Mouse (Mus musculus): ENCODE results near the gene Spock1. TPM values are rescaled to one million over a fixed set of nuclear protein-coding genes. Genes with fewer than 3 reads are reported as not detected.

Spock1 gene
- total RNA-seq (2021), result 100 to 1,000 TPM; 269 to 303 TPM

- intact Hi-C loops (cut with DNase I), result loop anchor here (2.0 to 10.0 kb wide), 5 partner anchors 126 to 627 kb away; no protein-coding TSS in a partner anchor
- peak; percentile 93 to 94 for DNase-seq (ENCODE audit: low spot score in 2 of 2)
Observed at GRCm38 (mm10) chr13:57908266-57908582, at the start of gene Spock1. Spock1 (minus strand) TSS chr13:57908332.

GRCm38 (mm10) chr13:57950091-57950490 is 42.0 kb upstream of the Spock1 start:
- DNase-seq (ENCODE audit: low spot score in 2 of 2), result peak; percentile 66 to 73
- intact Hi-C loops (cut with DNase I), result no loop called here

- intact Hi-C loops (cut with DNase I), result no loop called here
- no peak for DNase-seq (ENCODE audit: low spot score in 2 of 2)
Observed at GRCm38 (mm10) chr13:57949513-57949912, 41.4 kb upstream of the Spock1 start.

GRCm38 (mm10) chr13:57945197-57945596 is 37.1 kb upstream of the Spock1 start:
- DNase-seq (ENCODE audit: low spot score in 2 of 2), result no peak
- intact Hi-C loops (cut with DNase I), result no loop called here

- intact Hi-C loops (cut with DNase I), result no loop called here
- no peak for DNase-seq (ENCODE audit: low spot score in 2 of 2)
Observed at GRCm38 (mm10) chr13:57944434-57944833, 36.3 kb upstream of the Spock1 start.

GRCm38 (mm10) chr13:57943900-57944299 is 35.8 kb upstream of the Spock1 start:
- DNase-seq (ENCODE audit: low spot score in 2 of 2), result no peak
- intact Hi-C loops (cut with DNase I), result no loop called here

- intact Hi-C loops (cut with DNase I), result no loop called here
- DNase-seq (ENCODE audit: low spot score in 2 of 2), result peak; percentile 53 to 54
Observed at GRCm38 (mm10) chr13:57937463-57938229, 29.5 kb upstream of the Spock1 start.

GRCm38 (mm10) chr13:57931998-57932397 is 23.9 kb upstream of the Spock1 start:
- DNase-seq (ENCODE audit: low spot score in 2 of 2), result peak; percentile 34 to 36
- intact Hi-C loops (cut with DNase I), result no loop called here

GRCm38 (mm10) chr13:57931376-57931775 is 23.2 kb upstream of the Spock1 start:
- no peak for DNase-seq (ENCODE audit: low spot score in 2 of 2)
- intact Hi-C loops (cut with DNase I), result no loop called here

GRCm38 (mm10) chr13:57930720-57931119 is 22.6 kb upstream of the Spock1 start:
- intact Hi-C loops (cut with DNase I), result no loop called here
- no peak for DNase-seq (ENCODE audit: low spot score in 2 of 2)

- intact Hi-C loops (cut with DNase I), result no loop called here
- no peak for DNase-seq (ENCODE audit: low spot score in 2 of 2)
Observed at GRCm38 (mm10) chr13:57930283-57930682, 22.2 kb upstream of the Spock1 start.

- DNase-seq (ENCODE audit: low spot score in 2 of 2), result no peak
- intact Hi-C loops (cut with DNase I), result no loop called here
Observed at GRCm38 (mm10) chr13:57919947-57920346, 11.8 kb upstream of the Spock1 start.

- no peak for DNase-seq (ENCODE audit: low spot score in 2 of 2)
- intact Hi-C loops (cut with DNase I), result no loop called here
Observed at GRCm38 (mm10) chr13:57911171-57911570, 3.0 kb upstream of the Spock1 start.

GRCm38 (mm10) chr13:57907428-57908265 is 485 bp downstream of the Spock1 start:
- no peak for DNase-seq (ENCODE audit: low spot score in 2 of 2)

GRCm38 (mm10) chr13:57894597-57894996 is 13.5 kb downstream of the Spock1 start:
- intact Hi-C loops (cut with DNase I), result no loop called here
- DNase-seq (ENCODE audit: low spot score in 2 of 2), result no peak

More at GRCm38 (mm10) chr13:57907428-57908265, 485 bp downstream of the Spock1 start:
- intact Hi-C loops (cut with DNase I), result loop anchor here (2.0 to 10.0 kb wide), 5 partner anchors 125 to 627 kb away; no protein-coding TSS in a partner anchor

- no peak for DNase-seq (ENCODE audit: low spot score in 2 of 2)
- intact Hi-C loops (cut with DNase I), result no loop called here
Observed at GRCm38 (mm10) chr13:57889708-57890107, 18.4 kb downstream of the Spock1 start.

GRCm38 (mm10) chr13:57889050-57889449 is 19.1 kb downstream of the Spock1 start:
- intact Hi-C loops (cut with DNase I), result no loop called here
- DNase-seq (ENCODE audit: low spot score in 2 of 2), result no peak

- DNase-seq (ENCODE audit: low spot score in 2 of 2), result peak; percentile 56 to 61
- intact Hi-C loops (cut with DNase I), result no loop called here
Observed at GRCm38 (mm10) chr13:57879817-57880216, 28.3 kb downstream of the Spock1 start.

- no peak for DNase-seq (ENCODE audit: low spot score in 2 of 2)
- intact Hi-C loops (cut with DNase I), result no loop called here
Observed at GRCm38 (mm10) chr13:57878797-57879196, 29.3 kb downstream of the Spock1 start.

GRCm38 (mm10) chr13:57877782-57878181 is 30.4 kb downstream of the Spock1 start:
- no peak for DNase-seq (ENCODE audit: low spot score in 2 of 2)
- intact Hi-C loops (cut with DNase I), result no loop called here

GRCm38 (mm10) chr13:57876966-57877365 is 31.2 kb downstream of the Spock1 start:
- DNase-seq (ENCODE audit: low spot score in 2 of 2), result no peak
- intact Hi-C loops (cut with DNase I), result no loop called here
